Mouse (Mus musculus): Measurements from ENCODE around the gene Hoxb4. TPM values are rescaled to one million over a fixed set of nuclear protein-coding genes. Genes with fewer than 3 reads are reported as not detected.

The Hoxb4 gene
- polyA plus RNA-seq, 1 experiment from 2014 or later: 5.1 TPM

- Histone ChIP-seq H3K36me3 (ENCODE audit: control insufficient read depth, insufficient read depth, low read length) (no peaks in the 10 kb centered on the region), H3K9me3 (ENCODE audit: control insufficient read depth, low read length) (no peaks in the 10 kb centered on the region), H3K4me3 (ENCODE audit: low read depth, low read length) (peak overlapping the region; percentile 56), H3K27ac (ENCODE audit: low read depth, low read length) (peak overlapping the region; percentile 98), H3K4me2 (replicated peaks; ENCODE audit: low read depth, low read length) (peak overlapping the region; percentile 79), H3K27me3 (ENCODE audit: control insufficient read depth, insufficient read depth, low read length) (peaks cover 87% of the 10 kb centered on the region), H3K4me1 (replicated peaks; ENCODE audit: control insufficient read depth, insufficient read depth, low read length) (no peaks in the 10 kb centered on the region; the same call in 1 of the 2 replicates), H3K9ac (ENCODE audit: low read depth, low read length) (peak overlapping the region; percentile 96)
- 2% methylated on average over 35 of the region's 35 CpGs for WGBS
- peak; percentile 57 for DNase-seq (ENCODE audit: low spot score)
- no peak for ATAC-seq (ENCODE audit: low FRiP score)
These were observed 14.6 kb downstream of the Hoxb4 start for GRCm38 (mm10) chr11:96332618-96333032.

GRCm38 (mm10) chr11:96333241-96334001 lies 15.4 kb downstream of the Hoxb4 start:
- Histone ChIP-seq H3K4me3 (ENCODE audit: low read depth, low read length) (peak overlapping the region; percentile 56), H3K4me1 (replicated peaks; ENCODE audit: control insufficient read depth, insufficient read depth, low read length) (no peaks in the 10 kb centered on the region; the same call in 1 of the 2 replicates), H3K9ac (ENCODE audit: low read depth, low read length) (peak overlapping the region; percentile 96), H3K9me3 (ENCODE audit: control insufficient read depth, low read length) (no peaks in the 10 kb centered on the region), H3K4me2 (replicated peaks; ENCODE audit: low read depth, low read length) (peak overlapping the region; percentile 79), H3K27me3 (ENCODE audit: control insufficient read depth, insufficient read depth, low read length) (peaks cover 90% of the 10 kb centered on the region), H3K36me3 (ENCODE audit: control insufficient read depth, insufficient read depth, low read length) (no peaks in the 10 kb centered on the region), H3K27ac (ENCODE audit: low read depth, low read length) (peak overlapping the region; percentile 98)
- 1% methylated on average over 17 of the region's 17 CpGs for WGBS
- DNase-seq (ENCODE audit: low spot score) (peak; percentile 54), ATAC-seq (ENCODE audit: low FRiP score) (no peak)

- H3K9me3 ChIP-seq (ENCODE audit: control insufficient read depth, low read length): no peaks in the 10 kb centered on the region
- ATAC-seq (ENCODE audit: low FRiP score) (no peak), DNase-seq (ENCODE audit: low spot score) (no peak)
- no peaks in the 10 kb centered on the region; the same call in 1 of the 2 replicates for H3K4me1 ChIP-seq (replicated peaks; ENCODE audit: control insufficient read depth, insufficient read depth, low read length)
- H3K9ac ChIP-seq (ENCODE audit: low read depth, low read length): peak overlapping the region; percentile 96
- 0% methylated on average over 2 of the region's 2 CpGs for WGBS
- H3K4me2 ChIP-seq (replicated peaks; ENCODE audit: low read depth, low read length): peak overlapping the region; percentile 79
- H3K27ac ChIP-seq (ENCODE audit: low read depth, low read length): peak overlapping the region; percentile 98
- no peaks in the 10 kb centered on the region for H3K36me3 ChIP-seq (ENCODE audit: control insufficient read depth, insufficient read depth, low read length)
- peak overlapping the region; percentile 56 for H3K4me3 ChIP-seq (ENCODE audit: low read depth, low read length)
- peaks cover 90% of the 10 kb centered on the region for H3K27me3 ChIP-seq (ENCODE audit: control insufficient read depth, insufficient read depth, low read length)
These were observed 15.9 kb downstream of the Hoxb4 start for GRCm38 (mm10) chr11:96334002-96334364.

- ATAC-seq (ENCODE audit: low FRiP score): no peak
- DNase-seq (ENCODE audit: low spot score): no peak
- 8% methylated on average over 3 of the region's 3 CpGs for WGBS
- Histone ChIP-seq H3K4me1 (replicated peaks; ENCODE audit: control insufficient read depth, insufficient read depth, low read length) (no peaks in the 10 kb centered on the region; the same call in none of the 2 replicates), H3K27me3 (ENCODE audit: control insufficient read depth, insufficient read depth, low read length) (peaks cover 90% of the 10 kb centered on the region), H3K4me2 (replicated peaks; ENCODE audit: low read depth, low read length) (peak overlapping the region; percentile 79), H3K27ac (ENCODE audit: low read depth, low read length) (peak overlapping the region; percentile 98), H3K9me3 (ENCODE audit: control insufficient read depth, low read length) (no peaks in the 10 kb centered on the region), H3K36me3 (ENCODE audit: control insufficient read depth, insufficient read depth, low read length) (no peaks in the 10 kb centered on the region), H3K9ac (ENCODE audit: low read depth, low read length) (peak overlapping the region; percentile 96), H3K4me3 (ENCODE audit: low read depth, low read length) (peak overlapping the region; percentile 56)
These were observed 16.9 kb downstream of the Hoxb4 start for GRCm38 (mm10) chr11:96334998-96335397.

GRCm38 (mm10) chr11:96336597-96336996 lies 18.5 kb downstream of the Hoxb4 start:
- WGBS: 4% methylated on average over 2 of the region's 2 CpGs
- peak overlapping the region; percentile 79 for H3K4me2 ChIP-seq (replicated peaks; ENCODE audit: low read depth, low read length)
- H3K4me3 ChIP-seq (ENCODE audit: low read depth, low read length): peak overlapping the region; percentile 56
- no peaks in the 10 kb centered on the region for H3K36me3 ChIP-seq (ENCODE audit: control insufficient read depth, insufficient read depth, low read length)
- H3K9ac ChIP-seq (ENCODE audit: low read depth, low read length): peak overlapping the region; percentile 75
- no peaks in the 10 kb centered on the region for H3K9me3 ChIP-seq (ENCODE audit: control insufficient read depth, low read length)
- peak overlapping the region; percentile 98 for H3K27ac ChIP-seq (ENCODE audit: low read depth, low read length)
- H3K27me3 ChIP-seq (ENCODE audit: control insufficient read depth, insufficient read depth, low read length): peaks cover 81% of the 10 kb centered on the region
- H3K4me1 ChIP-seq (replicated peaks; ENCODE audit: control insufficient read depth, insufficient read depth, low read length): no peaks in the 10 kb centered on the region; the same call in 1 of the 2 replicates
- DNase-seq (ENCODE audit: low spot score): no peak
- peak; percentile 17; the same call in 1 of the 2 replicates for ATAC-seq (ENCODE audit: low FRiP score)

- no peaks in the 10 kb centered on the region for H3K9me3 ChIP-seq (ENCODE audit: control insufficient read depth, low read length)
- H3K9ac ChIP-seq (ENCODE audit: low read depth, low read length): peak overlapping the region; percentile 75
- peak overlapping the region; percentile 56 for H3K4me3 ChIP-seq (ENCODE audit: low read depth, low read length)
- H3K36me3 ChIP-seq (ENCODE audit: control insufficient read depth, insufficient read depth, low read length): no peaks in the 10 kb centered on the region
- ATAC-seq (ENCODE audit: low FRiP score): no peak
- H3K27ac ChIP-seq (ENCODE audit: low read depth, low read length): peak overlapping the region; percentile 98
- no peaks in the 10 kb centered on the region; the same call in 1 of the 2 replicates for H3K4me1 ChIP-seq (replicated peaks; ENCODE audit: control insufficient read depth, insufficient read depth, low read length)
- no peak for DNase-seq (ENCODE audit: low spot score)
- WGBS: 2% methylated on average over 6 of the region's 6 CpGs
- H3K27me3 ChIP-seq (ENCODE audit: control insufficient read depth, insufficient read depth, low read length): peaks cover 81% of the 10 kb centered on the region
- H3K4me2 ChIP-seq (replicated peaks; ENCODE audit: low read depth, low read length): peak overlapping the region; percentile 79
These were observed 19.0 kb downstream of the Hoxb4 start for GRCm38 (mm10) chr11:96337026-96337425.

GRCm38 (mm10) chr11:96338957-96339855 lies 21.1 kb downstream of the Hoxb4 start:
- Histone ChIP-seq H3K9me3 (ENCODE audit: control insufficient read depth, low read length) (no peaks in the 10 kb centered on the region), H3K27ac (ENCODE audit: low read depth, low read length) (peak overlapping the region; percentile 98), H3K9ac (ENCODE audit: low read depth, low read length) (peak overlapping the region; percentile 75), H3K27me3 (ENCODE audit: control insufficient read depth, insufficient read depth, low read length) (peaks cover 77% of the 10 kb centered on the region), H3K36me3 (ENCODE audit: control insufficient read depth, insufficient read depth, low read length) (no peaks in the 10 kb centered on the region), H3K4me1 (replicated peaks; ENCODE audit: control insufficient read depth, insufficient read depth, low read length) (no peaks in the 10 kb centered on the region; the same call in 1 of the 2 replicates), H3K4me3 (ENCODE audit: low read depth, low read length) (peak overlapping the region; percentile 56), H3K4me2 (replicated peaks; ENCODE audit: low read depth, low read length) (peak overlapping the region; percentile 79)
- 11% methylated on average over 7 of the region's 7 CpGs for WGBS
- ATAC-seq (ENCODE audit: low FRiP score): no peak
- no peak for DNase-seq (ENCODE audit: low spot score)

GRCm38 (mm10) chr11:96340698-96341365 lies 22.8 kb downstream of the Hoxb4 start:
- peak overlapping the region; percentile 98 for H3K27ac ChIP-seq (ENCODE audit: low read depth, low read length)
- H3K27me3 ChIP-seq (ENCODE audit: control insufficient read depth, insufficient read depth, low read length): peaks cover 76% of the 10 kb centered on the region
- H3K4me2 ChIP-seq (replicated peaks; ENCODE audit: low read depth, low read length): peak overlapping the region; percentile 79
- 0% methylated on average over 35 of the region's 36 CpGs for WGBS
- H3K9me3 ChIP-seq (ENCODE audit: control insufficient read depth, low read length): no peaks in the 10 kb centered on the region
- H3K36me3 ChIP-seq (ENCODE audit: control insufficient read depth, insufficient read depth, low read length): no peaks in the 10 kb centered on the region
- peak overlapping the region; percentile 75 for H3K9ac ChIP-seq (ENCODE audit: low read depth, low read length)
- H3K4me3 ChIP-seq (ENCODE audit: low read depth, low read length): peak overlapping the region; percentile 56
- DNase-seq (ENCODE audit: low spot score) (no peak), ATAC-seq (ENCODE audit: low FRiP score) (peak; percentile 68)
- peaks cover under 1% of the 10 kb centered on the region; the same call in 1 of the 2 replicates for H3K4me1 ChIP-seq (replicated peaks; ENCODE audit: control insufficient read depth, insufficient read depth, low read length)

Data from hindbrain, embryonic 11.5 days (tissue).